Mouse (Mus musculus): ENCODE data around the gene Map3k5. TPM values are rescaled to one million over a fixed set of nuclear protein-coding genes. Genes with fewer than 3 reads are reported as not detected.

Map3k5 gene
- total RNA-seq, 2 experiments from 2014 or later = 43.6 to 44.4 TPM

Other genes with a start within 250 kb of the Map3k5 start
- under 1 TPM; 0.44 to 0.54 TPM for gene Il20ra, start 221.9 kb upstream of the Map3k5 start, total RNA-seq (2021)
- 1 to 10 TPM; 1.5 to 3.6 TPM for gene Slc35d3, start 83.0 kb upstream of the Map3k5 start, total RNA-seq (2021)
- 10 to 100 TPM; 25.6 to 28.3 TPM for gene Pex7, start 26.8 kb upstream of the Map3k5 start, total RNA-seq (2021)
- gene Map7, start 214.0 kb downstream of the Map3k5 start, total RNA-seq (2021) = 100 to 1,000 TPM in 1 of 2 experiments, 10 to 100 TPM in 1; 93.5 to 134 TPM

Data from left cerebral cortex, postnatal 36 days (tissue).